Mouse (Mus musculus) lung, adult 2 months (tissue): Measurements from ENCODE around the gene Dip2a.

Experiments
- CTCF ChIP-seq: fragments of 200-500 bp; IDR thresholded peaks from 2 replicates; pipeline ENCODE4 v1.5.1; 2011; ENCODE audit warnings: mild to moderate bottlenecking, low read length, control low read depth; ENCODE audit not compliant: insufficient read depth
- POLR2A ChIP-seq: fragments of 200-500 bp; IDR thresholded peaks from 2 replicates; pipeline ENCODE4 v1.6.1; 2011; ENCODE audit warnings: low read depth, mild to moderate bottlenecking, control low read depth, low read length, borderline replicate concordance; ENCODE audit errors: extremely low read depth

DNA sequence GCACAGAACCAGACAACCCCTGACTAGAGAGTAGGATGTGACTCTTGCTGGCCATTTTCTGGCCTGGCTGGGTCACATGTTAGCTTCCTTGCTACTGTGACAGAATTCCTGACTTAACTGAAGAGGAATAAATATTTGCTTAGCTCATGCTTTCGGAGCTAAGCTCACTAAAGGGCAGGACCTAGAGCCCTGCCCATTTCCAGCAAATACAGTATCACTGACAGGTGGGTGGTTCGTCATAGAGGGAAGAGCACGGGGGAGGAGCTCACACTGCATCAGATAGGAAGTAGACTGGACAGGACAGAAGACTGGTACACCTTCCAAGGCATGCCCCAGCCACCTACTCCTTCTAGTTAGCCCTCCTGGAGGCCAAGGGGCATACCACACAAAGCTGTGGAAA lies 83.6 kb downstream of the Dip2a start:
- TF ChIP-seq CTCF (no peak), POLR2A (no peak)
